Comparison of ENCODE assay signal across 1 mouse cellular context in genomic region chr4:152124361-152124961, GRCm38 (mm10).
A peak's percentile ranks its signal among the peaks of the same experiment; 100 is the strongest.
TF ChIP-seq lines count a peak whose summit lies in the region.

No protein-coding gene starts in this region.

TF ChIP-seq in CH12.LX, 34 proteins besides CTCF, POLR2A, EP300 and RAD21 (continued from another document):
- TF ChIP-seq ZKSCAN1 (IDR thresholded peaks at IDR 0.05; ENCODE audit: borderline replicate concordance, low read depth, low read length) (no peak), TCF12 (IDR thresholded peaks at IDR 0.05; ENCODE audit: low read depth, low read length) (no peak), KAT2A (IDR thresholded peaks at IDR 0.05; ENCODE audit: insufficient replicate concordance, low read length) (no peak), UBTF (IDR thresholded peaks at IDR 0.05; ENCODE audit: low read depth, low read length) (no peak), IRF4 (IDR thresholded peaks at IDR 0.05; ENCODE audit: low read depth, low read length) (0 out of 2 replicates have a peak, but pooled peaks have one; percentile 10), BHLHE40 (IDR thresholded peaks at IDR 0.05; ENCODE audit: low read depth, low read length) (no peak), CHD1 (IDR thresholded peaks at IDR 0.05; ENCODE audit: low read depth, low read length) (no peak), MYC (IDR thresholded peaks at IDR 0.05; ENCODE audit: low read depth, low read length) (no peak), JUND (conservative IDR thresholded peaks at IDR 0.05; ENCODE audit: low read depth, low read length) (no peak)
